Mouse (Mus musculus): Measurements from ENCODE around the gene Cdan1. TPM values are rescaled to one million over a fixed set of nuclear protein-coding genes. Genes with fewer than 3 reads are reported as not detected.
A peak's percentile ranks its signal among the peaks of the same experiment; 100 is the strongest.

Cdan1 gene
- 27.6 and 41.7 TPM in 2 replicates for total RNA-seq (2014; fragmentation: Nextera tagmentation)
- 17.0 and 24.1 TPM in 2 replicates for total RNA-seq (2017)

DNA sequence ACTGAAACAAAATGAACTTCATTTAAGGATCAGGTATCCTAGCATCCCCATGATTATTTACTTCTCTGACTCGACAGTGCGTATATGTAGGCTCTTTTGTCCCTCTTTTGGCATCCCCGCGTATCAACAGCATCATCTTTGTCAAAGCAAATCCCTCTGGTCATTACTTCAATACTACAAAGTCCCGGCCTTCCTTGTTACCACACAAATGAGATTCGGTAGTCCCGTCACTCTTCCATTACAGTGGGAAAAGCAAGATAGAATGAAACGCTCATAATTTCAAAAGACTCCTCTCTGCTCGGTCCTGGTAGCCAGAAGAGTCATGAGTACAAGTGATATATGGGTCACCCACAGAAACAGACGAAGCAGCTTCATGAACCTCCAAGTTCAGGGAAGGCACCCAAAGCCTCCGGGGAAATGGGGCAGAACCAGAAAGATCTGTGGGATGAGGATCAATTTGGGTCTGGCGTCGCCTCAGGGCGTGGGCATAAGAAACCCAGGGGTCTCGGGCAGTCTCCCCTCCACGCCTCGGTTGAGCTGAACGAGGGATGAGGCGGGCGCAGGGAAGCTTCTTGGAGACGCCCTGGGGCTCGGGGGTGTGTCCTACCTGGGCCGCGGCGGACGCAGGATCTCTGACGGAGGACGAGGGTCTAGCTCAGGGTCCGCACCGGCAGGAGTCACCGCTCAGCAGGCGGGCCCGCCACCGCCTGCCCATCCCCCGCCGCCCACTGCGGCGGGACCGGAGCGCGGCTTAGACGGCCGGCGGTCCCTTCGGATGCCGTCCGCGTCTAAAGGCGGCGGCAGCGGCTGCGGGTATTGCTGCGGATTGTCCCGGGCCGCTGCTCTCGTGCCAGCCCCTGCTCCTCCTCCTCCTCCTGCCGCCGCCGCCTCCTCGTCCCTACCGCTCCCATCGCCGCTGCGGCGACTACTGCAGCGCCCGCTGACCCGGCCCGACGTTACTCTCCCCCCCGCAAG, at the start of gene Cdan1:
Cdan1 (minus strand) TSS at position 680 of the 975 bp plus-strand sequence.
- peak; percentile 18; the same call in 1 of the 2 replicates for ATAC-seq (replicated peaks; ENCODE audit: poor library complexity, severe bottlenecking)

GRCm38 (mm10) chr2:120896361-120896760, 46.4 kb upstream of the Cdan1 start:
- ATAC-seq (replicated peaks; ENCODE audit: poor library complexity, severe bottlenecking) = no peak

DNA sequence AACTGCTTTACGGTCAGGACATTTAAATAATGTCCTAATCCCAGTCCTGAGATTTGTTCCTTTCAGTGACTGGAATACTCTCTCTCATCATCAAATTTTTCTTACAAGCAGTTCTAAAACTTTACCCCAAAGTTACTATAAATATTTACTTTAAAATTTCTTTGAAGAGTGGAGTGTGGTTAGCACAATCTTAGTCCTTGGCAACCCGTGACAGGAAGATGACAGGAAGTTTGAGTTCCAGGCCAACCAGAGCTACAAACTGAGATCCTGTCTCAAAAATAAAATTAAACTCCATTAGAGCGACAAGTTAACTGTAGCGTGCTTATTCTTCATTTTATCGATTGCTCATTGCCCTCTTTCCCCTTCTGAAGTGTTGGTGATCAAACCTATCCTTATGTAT, 37.7 kb upstream of the Cdan1 start:
- no peak for ATAC-seq (replicated peaks; ENCODE audit: poor library complexity, severe bottlenecking)

- no peak for ATAC-seq (replicated peaks; ENCODE audit: poor library complexity, severe bottlenecking)
Observed at GRCm38 (mm10) chr2:120873192-120873591, 23.3 kb upstream of the Cdan1 start.

DNA sequence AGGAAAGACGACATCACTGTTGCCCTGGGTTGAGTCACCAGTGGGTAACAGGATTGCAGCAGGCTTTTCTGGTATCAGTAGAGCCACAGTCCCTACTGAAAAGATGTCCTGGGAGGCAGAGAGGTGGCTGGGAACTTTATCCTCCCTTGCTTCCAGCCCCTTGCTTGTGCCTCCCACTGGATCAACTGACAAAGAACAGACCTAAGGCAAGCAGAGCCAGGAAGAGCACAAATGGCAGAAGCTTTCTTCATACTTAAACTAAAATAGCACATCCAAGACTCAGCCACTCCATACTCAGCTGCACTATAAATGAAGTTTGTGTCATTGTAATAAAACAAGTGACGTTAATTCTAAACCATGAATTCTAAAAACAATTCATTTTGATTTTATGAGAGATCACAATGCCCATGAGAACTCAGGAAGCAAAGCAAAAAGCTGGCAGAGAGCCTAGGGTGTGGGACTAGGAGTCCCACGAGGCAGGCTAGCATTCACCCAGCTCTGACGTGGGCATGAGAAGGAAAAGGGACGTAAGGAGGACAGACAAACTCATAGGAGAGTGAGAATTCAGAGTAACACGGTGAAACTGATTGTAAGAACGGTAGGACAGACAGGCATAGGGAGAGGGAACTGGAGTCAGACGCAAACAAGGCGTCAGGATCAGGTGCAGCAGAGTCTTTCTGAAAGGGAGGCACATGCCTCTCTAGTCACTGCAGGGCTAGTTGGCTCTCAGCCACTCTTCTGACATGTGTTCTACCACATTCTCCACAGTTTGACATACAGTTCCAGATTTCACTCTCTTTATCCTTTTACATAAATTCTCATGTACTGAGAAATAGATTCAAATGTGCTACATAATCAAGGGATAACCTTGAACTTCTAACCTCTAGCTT, 21.8 kb upstream of the Cdan1 start:
- no peak for ATAC-seq (replicated peaks; ENCODE audit: poor library complexity, severe bottlenecking)

GRCm38 (mm10) chr2:120867336-120867735, 17.4 kb upstream of the Cdan1 start:
- ATAC-seq (replicated peaks; ENCODE audit: poor library complexity, severe bottlenecking) = no peak

DNA sequence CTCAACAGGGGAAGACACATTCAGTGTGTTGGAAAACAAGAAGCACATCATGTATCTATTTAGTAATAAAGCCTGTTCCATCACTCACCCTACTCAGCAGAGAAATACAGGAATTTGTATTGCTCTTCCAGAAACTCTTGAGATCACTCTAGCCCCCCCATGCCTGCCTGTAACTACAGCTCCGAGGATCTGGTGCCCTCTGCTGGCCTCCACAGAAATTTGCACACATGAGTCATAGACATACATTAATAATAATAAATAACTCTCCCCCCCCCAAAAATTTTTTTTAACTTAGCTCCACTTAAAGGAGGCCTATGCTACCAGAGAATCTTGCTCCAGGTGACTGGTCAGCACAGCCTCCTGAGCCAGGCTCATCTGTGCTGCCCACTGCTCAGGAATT, 16.6 kb upstream of the Cdan1 start:
- peak; percentile 52 for ATAC-seq (replicated peaks; ENCODE audit: poor library complexity, severe bottlenecking)

GRCm38 (mm10) chr2:120863389-120863788, 13.5 kb upstream of the Cdan1 start:
- no peak for ATAC-seq (replicated peaks; ENCODE audit: poor library complexity, severe bottlenecking)

GRCm38 (mm10) chr2:120860699-120861098, 10.8 kb upstream of the Cdan1 start:
- ATAC-seq (replicated peaks; ENCODE audit: poor library complexity, severe bottlenecking) = no peak

GRCm38 (mm10) chr2:120858131-120858530, 8.2 kb upstream of the Cdan1 start:
- ATAC-seq (replicated peaks; ENCODE audit: poor library complexity, severe bottlenecking) = no peak

GRCm38 (mm10) chr2:120853151-120853550, 3.2 kb upstream of the Cdan1 start:
- ATAC-seq (replicated peaks; ENCODE audit: poor library complexity, severe bottlenecking) = no peak

GRCm38 (mm10) chr2:120852626-120853025, 2.7 kb upstream of the Cdan1 start:
- no peak for ATAC-seq (replicated peaks; ENCODE audit: poor library complexity, severe bottlenecking)

GRCm38 (mm10) chr2:120850424-120851082, 625 bp upstream of the Cdan1 start, which contains the start of gene Ttbk2:
Ttbk2 (minus strand) TSS chr2:120850604.
- peak; percentile 99 for ATAC-seq (replicated peaks; ENCODE audit: poor library complexity, severe bottlenecking)

GRCm38 (mm10) chr2:120845280-120845679, 4.6 kb downstream of the Cdan1 start:
- no peak for ATAC-seq (replicated peaks; ENCODE audit: poor library complexity, severe bottlenecking)

GRCm38 (mm10) chr2:120843990-120844389, 5.9 kb downstream of the Cdan1 start:
- ATAC-seq (replicated peaks; ENCODE audit: poor library complexity, severe bottlenecking) = no peak

DNA sequence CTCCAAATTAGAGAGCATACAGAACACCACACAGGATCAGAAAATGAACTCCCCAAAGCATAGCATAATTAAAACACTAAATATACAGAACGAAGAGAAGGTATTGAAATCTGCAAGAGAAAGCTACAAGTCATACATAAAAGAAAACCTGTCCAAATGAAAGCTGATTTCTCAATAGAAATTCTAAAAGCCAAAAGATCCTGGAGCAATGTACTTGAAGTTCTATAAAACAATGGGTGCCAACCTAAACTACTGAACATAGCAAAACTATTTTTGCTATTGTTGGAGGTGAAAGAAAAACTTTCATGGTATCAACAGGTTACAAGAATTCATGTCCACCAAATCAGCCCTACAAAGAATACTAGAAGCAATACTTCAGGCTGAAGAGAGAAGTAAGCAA, 8.7 kb downstream of the Cdan1 start:
- no peak for ATAC-seq (replicated peaks; ENCODE audit: poor library complexity, severe bottlenecking)

GRCm38 (mm10) chr2:120835167-120835566, 14.8 kb downstream of the Cdan1 start:
- no peak for ATAC-seq (replicated peaks; ENCODE audit: poor library complexity, severe bottlenecking)

- ATAC-seq (replicated peaks; ENCODE audit: poor library complexity, severe bottlenecking) = no peak
Observed at GRCm38 (mm10) chr2:120826936-120827638, 22.8 kb downstream of the Cdan1 start.

DNA sequence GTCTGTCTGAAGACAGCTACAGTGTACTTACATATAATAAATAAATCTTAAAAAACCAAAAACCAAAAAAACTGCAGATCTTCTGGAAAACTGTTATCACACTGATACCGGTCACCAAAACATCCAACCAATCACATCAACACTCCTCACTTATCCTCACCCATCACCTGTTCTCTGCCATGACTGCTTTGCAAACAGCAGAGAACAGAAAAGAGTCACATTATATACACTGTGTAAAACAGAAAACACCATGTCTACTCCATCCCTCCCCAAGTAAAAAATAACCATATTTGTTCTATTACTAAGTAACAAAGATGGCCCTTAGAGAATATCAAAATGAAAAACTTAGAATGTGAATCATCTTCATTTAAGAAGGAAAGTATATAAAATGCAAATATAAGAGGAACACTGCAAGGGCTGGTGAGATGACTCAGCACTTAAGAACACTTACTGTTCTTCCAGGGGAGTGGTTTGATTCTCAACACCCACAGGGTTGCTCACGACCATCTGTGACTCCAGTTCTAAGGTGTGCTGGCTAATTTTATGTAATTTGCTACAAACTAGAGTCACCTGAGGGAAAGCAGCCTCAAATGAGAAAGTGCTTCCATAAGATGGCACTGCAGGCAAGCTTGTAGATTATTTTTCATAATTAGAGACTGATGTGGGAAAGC, 79.5 kb downstream of the Cdan1 start:
- ATAC-seq (replicated peaks; ENCODE audit: poor library complexity, severe bottlenecking) = no peak

Measured in granulocyte monocyte progenitor cell, adult 5-6 weeks (primary cell).